ENCODE assay signal across 21 mouse cellular contexts in the genomic region with DNA sequence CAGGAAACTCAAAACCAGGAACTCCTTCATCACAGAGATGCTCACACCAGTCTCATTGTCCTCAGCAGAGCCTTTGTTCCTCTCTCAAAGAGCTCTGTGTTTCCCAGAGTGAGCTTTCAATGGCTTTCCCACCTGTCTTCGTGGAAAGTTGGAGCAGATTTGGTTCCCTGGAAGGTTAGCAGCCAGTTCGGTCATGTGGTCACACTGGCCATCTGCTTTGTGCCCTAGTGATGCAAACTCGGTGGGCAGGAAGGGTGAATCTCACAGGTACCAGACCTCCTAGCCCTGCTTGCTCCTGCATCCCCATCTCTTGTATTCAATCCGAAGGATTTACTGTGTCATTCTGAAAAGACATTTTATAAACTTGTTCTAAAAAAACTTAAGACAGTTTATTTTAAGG.
DNase-seq lines count a peak whose midpoint lies in the region; ATAC-seq lines count a peak whose summit lies in the region.
"Had no signal": no experiment of that assay in that cellular context is flagged by ENCODE, and none has a peak within 500 bp of the region (broad histone marks: within the 10 kb centered on the region; RNA-seq: fewer than 3 reads in every experiment).

No protein-coding gene starts in this region.

- H3K27me3 ChIP-seq in heart, embryonic 10.5 days (ENCODE audit: insufficient read depth, poor library complexity, severe bottlenecking): no peaks in the 10 kb centered on the region
- H3K27me3 ChIP-seq in intestine, embryonic 16.5 days (replicated peaks; ENCODE audit: control insufficient read depth, insufficient read depth, low read length): no peaks in the 10 kb centered on the region
- H3K27me3 ChIP-seq: CH12.LX; forebrain, embryonic 13.5 days; heart, embryonic 15.5 days; intestine, embryonic 15.5 days; Patski had no signal

- H3K9me3 ChIP-seq in heart, embryonic 10.5 days: no peaks in the 10 kb centered on the region
- no peaks in the 10 kb centered on the region for H3K9me3 ChIP-seq in intestine, embryonic 16.5 days (ENCODE audit: control insufficient read depth, low read length)
- H3K9me3 ChIP-seq: embryonic facial prominence, embryonic 10.5 days; forebrain, embryonic 13.5 days; heart, embryonic 15.5 days; hindbrain, embryonic 10.5 days; intestine, embryonic 15.5 days had no signal

- H3K27ac ChIP-seq in heart, embryonic 10.5 days: no peak overlapping the region
- H3K27ac ChIP-seq in intestine, embryonic 16.5 days (ENCODE audit: low read length): no peak overlapping the region
- H3K27ac ChIP-seq: embryonic facial prominence, embryonic 10.5 days; forebrain, embryonic 13.5 days; heart, embryonic 15.5 days; hindbrain, embryonic 10.5 days; hindbrain, embryonic 14.5 days; intestine, embryonic 15.5 days had no signal

- no peaks in the 10 kb centered on the region for H3K4me1 ChIP-seq in heart, embryonic 10.5 days
- no peaks in the 10 kb centered on the region for H3K4me1 ChIP-seq in intestine, embryonic 16.5 days (ENCODE audit: control insufficient read depth, insufficient read depth, low read length)
- H3K4me1 ChIP-seq: embryonic facial prominence, embryonic 10.5 days; forebrain, embryonic 13.5 days; heart, embryonic 15.5 days; hindbrain, embryonic 10.5 days; intestine, embryonic 15.5 days had no signal

- no peak overlapping the region for H3K4me2 ChIP-seq in intestine, embryonic 16.5 days (ENCODE audit: low read depth, low read length)
- H3K4me2 ChIP-seq: forebrain, embryonic 13.5 days; heart, embryonic 15.5 days; hindbrain, embryonic 14.5 days; intestine, embryonic 15.5 days had no signal

- ATAC-seq in intestine, embryonic 16.5 days: no peak
- ATAC-seq: activated CD4-positive, CD25-positive, alpha-beta regulatory T cell, adult 4 months; forebrain, embryonic 13.5 days; forebrain, postnatal 0 days; intestine, embryonic 15.5 days; Patski had no signal

- H3K4me3 ChIP-seq in heart, embryonic 10.5 days: no peak overlapping the region
- no peak overlapping the region for H3K4me3 ChIP-seq in intestine, embryonic 16.5 days (ENCODE audit: low read length)
- H3K4me3 ChIP-seq: embryonic facial prominence, embryonic 10.5 days; forebrain, embryonic 13.5 days; heart, embryonic 15.5 days; hindbrain, embryonic 10.5 days; intestine, embryonic 15.5 days had no signal

- WGBS in heart, embryonic 10.5 days: 69% methylated on average over 4 of the region's 4 CpGs
- WGBS in intestine, embryonic 16.5 days: 70% methylated on average over 4 of the region's 4 CpGs

- peak; percentile 31 for DNase-seq in brain, adult 2 months (ENCODE audit: low read depth, low spot score)
- DNase-seq in cerebellum, adult 11-12 months: peak; percentile 29
- peak; percentile 43 for DNase-seq in cerebellum, adult 9-10 months
- peak; percentile 75 to 82 for DNase-seq in cerebellum, postnatal 25 days
- no peak for DNase-seq in layer of hippocampus, postnatal 25 days (ENCODE audit: extremely low spot score in 1 of 2, low spot score in 1 of 2)
- DNase-seq in heart, embryonic 10.5 days (ENCODE audit: low spot score): no peak
- DNase-seq: adrenal gland, postnatal 14 days; forebrain, postnatal 0 days; gastrocnemius, postnatal 14 days; heart, postnatal 14 days; kidney, adult 8-10 months had no signal

- no peaks in the 10 kb centered on the region for H3K36me3 ChIP-seq in heart, embryonic 10.5 days
- H3K36me3 ChIP-seq in intestine, embryonic 16.5 days (ENCODE audit: control insufficient read depth, insufficient read depth, low read length): no peaks in the 10 kb centered on the region
- H3K36me3 ChIP-seq: embryonic facial prominence, embryonic 10.5 days; heart, embryonic 15.5 days; hindbrain, embryonic 10.5 days; intestine, embryonic 15.5 days had no signal

- no peak overlapping the region for H3K9ac ChIP-seq in intestine, embryonic 16.5 days (ENCODE audit: low read depth, low read length)
- H3K9ac ChIP-seq: forebrain, embryonic 13.5 days; forebrain, postnatal 0 days; heart, embryonic 15.5 days; hindbrain, embryonic 14.5 days; intestine, embryonic 15.5 days had no signal

Comparison
In these comparisons a context has a peak if more than half of its experiments do, and no peak if none do; other contexts are left out.
1. DNase-seq: peak in brain, adult 2 months (single experiment), cerebellum, adult 11-12 months (single experiment), cerebellum, adult 9-10 months (single experiment) and cerebellum, postnatal 25 days (2 of 2); none in layer of hippocampus, postnatal 25 days (0 of 2) and heart, embryonic 10.5 days (single experiment).